Mouse (Mus musculus) right cerebral cortex, postnatal 4 days (tissue): Measurements from ENCODE around the gene Cacng7.

Experiments
- DNase-seq: peaks from one replicate; pipeline ENCODE4 v3.0.0-alpha.2; 2022

The Cacng7 gene

GRCm38 (mm10) chr7:3302556-3303275 lies 30.0 kb upstream of the Cacng7 start:
- DNase-seq, result no peak

- peak; percentile 85 for DNase-seq
Observed at GRCm38 (mm10) chr7:3303276-3303781, 29.4 kb upstream of the Cacng7 start.

DNA sequence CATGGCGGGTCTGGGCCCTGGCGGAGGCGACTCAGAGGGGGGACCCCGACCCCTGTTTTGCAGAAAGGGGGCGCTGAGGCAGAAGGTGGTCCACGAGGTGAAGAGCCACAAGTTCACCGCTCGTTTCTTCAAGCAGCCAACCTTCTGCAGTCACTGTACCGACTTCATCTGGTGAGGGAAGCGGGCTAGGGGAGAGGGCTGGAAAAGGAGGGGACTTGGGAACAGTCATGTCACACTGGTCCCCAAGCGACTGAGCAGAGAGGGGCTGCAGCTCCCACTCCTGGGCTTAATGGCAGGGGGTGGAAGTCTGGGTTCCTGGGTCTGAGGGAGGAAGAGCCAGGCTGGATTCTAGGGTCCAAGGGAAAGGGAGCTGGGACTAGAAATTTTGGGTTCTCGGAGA lies 29.0 kb upstream of the Cacng7 start:
- peak; percentile 38 for DNase-seq

GRCm38 (mm10) chr7:3304298-3304697 lies 28.5 kb upstream of the Cacng7 start:
- DNase-seq, result peak; percentile 52

- DNase-seq, result no peak
Observed at GRCm38 (mm10) chr7:3306400-3306799, 26.4 kb upstream of the Cacng7 start.

- DNase-seq, result no peak
Observed at GRCm38 (mm10) chr7:3308646-3309045, 24.1 kb upstream of the Cacng7 start.

DNA sequence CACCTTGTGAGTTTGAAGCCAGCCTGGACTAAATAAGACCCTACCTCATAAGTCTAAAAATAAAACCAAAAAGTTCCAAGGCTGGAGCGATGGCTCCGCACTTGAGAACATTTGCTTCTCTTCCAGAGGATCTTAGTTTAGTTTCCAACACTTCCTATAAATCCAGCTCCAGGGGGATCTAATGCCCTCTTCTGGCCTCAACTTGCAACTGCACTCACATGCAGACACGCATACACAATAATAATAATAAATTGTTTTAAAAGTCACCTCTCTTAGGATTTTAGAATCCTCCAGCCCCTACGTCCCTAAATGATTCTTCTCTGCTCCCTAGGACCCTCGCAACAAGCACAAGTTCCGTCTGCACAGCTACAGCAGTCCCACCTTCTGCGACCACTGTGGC lies 22.5 kb upstream of the Cacng7 start:
- no peak for DNase-seq

- DNase-seq, result no peak
Observed at GRCm38 (mm10) chr7:3313571-3313970, 19.2 kb upstream of the Cacng7 start.

DNA sequence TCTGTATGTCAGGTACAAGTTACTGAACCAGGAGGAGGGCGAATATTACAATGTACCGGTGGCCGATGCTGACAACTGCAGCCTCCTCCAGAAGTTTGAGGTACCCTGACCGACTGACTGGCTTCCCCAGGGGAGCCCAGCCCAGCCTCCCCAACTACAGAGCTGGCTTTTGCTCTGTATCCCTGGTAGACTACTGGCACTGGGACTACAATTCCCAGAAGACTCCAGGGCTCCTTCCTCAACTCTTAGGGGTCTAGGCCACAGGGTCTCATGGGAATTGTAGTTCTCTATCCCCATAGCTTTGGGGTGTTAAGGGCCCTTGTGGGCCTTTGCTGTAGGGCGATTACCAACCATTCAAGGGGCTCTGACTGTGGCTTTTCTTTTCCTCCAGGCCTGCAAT lies 18.6 kb upstream of the Cacng7 start:
- no peak for DNase-seq

- no peak for DNase-seq
Observed at GRCm38 (mm10) chr7:3317704-3318103, 15.1 kb upstream of the Cacng7 start.

GRCm38 (mm10) chr7:3320856-3321255 lies 11.9 kb upstream of the Cacng7 start:
- DNase-seq, result no peak

DNA sequence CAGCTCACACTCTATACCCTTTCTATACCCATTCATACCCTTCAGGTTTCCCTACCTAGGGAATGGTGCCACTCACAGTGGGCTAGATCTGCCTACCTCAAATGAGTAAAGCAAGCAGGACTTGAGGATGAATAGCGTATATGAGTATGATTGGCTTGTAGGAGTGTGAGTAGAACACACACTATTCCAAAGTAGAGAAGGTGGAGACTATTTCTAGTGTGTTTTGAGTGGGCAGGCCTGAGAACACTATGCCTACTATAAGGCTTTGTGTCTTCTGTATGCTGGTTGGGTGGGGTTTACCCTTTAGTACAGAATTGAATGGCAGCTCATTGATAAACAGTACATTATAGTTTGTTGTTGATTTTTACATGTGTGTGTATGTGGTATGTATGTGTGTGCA lies 8.9 kb upstream of the Cacng7 start:
- no peak for DNase-seq

- no peak for DNase-seq
Observed at GRCm38 (mm10) chr7:3327961-3328360, 4.8 kb upstream of the Cacng7 start.

DNA sequence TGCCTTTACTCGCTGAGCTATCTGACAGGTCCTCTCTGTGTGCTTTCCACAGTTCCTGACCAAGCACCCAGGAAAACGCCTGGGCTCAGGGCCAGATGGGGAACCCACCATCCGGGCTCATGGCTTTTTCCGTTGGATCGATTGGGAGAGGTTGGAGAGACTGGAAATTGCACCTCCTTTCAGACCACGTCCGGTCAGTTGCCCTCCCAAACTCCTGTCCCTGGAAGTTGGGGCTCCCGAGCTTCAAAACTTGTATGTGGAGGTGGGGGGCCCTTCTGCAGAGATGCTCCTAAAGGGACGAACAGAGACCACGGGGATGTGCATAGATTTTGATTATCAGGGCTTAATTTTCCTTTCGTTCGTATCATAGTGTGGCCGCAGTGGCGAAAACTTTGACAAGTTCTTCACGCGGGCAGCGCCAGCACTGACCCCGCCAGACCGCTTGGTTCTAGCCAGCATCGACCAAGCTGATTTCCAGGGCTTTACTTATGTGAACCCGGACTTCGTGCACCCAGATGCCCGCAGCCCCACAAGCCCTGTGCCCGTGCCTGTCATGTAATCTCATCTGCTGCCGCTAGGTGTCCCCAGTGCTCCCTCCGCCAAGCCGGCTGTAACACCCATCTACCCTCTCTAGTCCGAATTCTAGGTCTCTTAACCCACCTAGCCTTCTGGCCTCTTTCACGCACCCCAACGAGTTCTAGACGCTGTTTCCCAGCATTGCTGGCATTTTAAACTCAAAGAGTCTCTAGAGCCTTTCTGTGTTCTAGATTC lies 2.8 kb upstream of the Cacng7 start:
- DNase-seq, result peak; percentile 82

- no peak for DNase-seq
Observed at GRCm38 (mm10) chr7:3331171-3331570, 1.6 kb upstream of the Cacng7 start.

- peak; percentile 77 for DNase-seq
Observed at GRCm38 (mm10) chr7:3331581-3332223, 1.1 kb upstream of the Cacng7 start.

DNA sequence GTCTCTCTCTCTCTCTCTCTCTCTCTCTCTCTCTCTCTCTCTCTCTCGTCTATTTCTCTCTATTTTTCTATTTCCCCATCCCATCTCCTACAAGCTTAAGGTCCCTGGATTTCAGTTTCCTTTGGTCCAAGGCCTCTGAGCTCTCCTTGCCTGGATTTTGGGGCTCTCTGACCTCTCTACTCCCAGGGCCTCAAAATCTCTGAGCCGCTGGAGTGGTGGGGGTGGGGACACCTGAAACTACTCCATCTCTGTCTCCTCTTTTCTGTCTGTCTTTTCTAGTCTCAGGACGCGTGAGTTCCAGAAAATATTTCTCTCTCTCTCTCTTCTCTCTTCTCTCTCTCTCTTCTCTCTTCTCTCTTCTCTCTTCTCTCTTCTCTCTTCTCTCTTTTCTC lies 535 bp upstream of the Cacng7 start:
- DNase-seq, result no peak

GRCm38 (mm10) chr7:3333542-3333941 lies 787 bp downstream of the Cacng7 start:
- DNase-seq, result no peak

DNA sequence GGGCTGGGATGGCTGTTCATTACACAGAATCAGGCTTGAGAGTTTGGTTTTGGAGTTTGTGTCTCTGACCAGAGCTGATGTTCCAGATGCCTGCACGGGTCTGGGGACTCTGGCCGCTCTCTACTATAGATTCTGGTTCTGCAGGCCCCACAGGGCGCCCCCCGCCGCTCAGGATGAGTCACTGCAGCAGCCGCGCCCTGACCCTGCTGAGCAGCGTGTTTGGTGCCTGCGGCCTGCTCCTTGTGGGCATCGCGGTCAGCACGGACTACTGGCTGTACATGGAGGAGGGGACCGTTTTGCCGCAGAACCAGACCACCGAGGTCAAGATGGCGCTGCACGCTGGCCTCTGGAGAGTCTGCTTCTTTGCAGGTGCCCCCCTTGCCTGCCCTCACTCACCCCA lies 3.7 kb downstream of the Cacng7 start:
- no peak for DNase-seq

DNA sequence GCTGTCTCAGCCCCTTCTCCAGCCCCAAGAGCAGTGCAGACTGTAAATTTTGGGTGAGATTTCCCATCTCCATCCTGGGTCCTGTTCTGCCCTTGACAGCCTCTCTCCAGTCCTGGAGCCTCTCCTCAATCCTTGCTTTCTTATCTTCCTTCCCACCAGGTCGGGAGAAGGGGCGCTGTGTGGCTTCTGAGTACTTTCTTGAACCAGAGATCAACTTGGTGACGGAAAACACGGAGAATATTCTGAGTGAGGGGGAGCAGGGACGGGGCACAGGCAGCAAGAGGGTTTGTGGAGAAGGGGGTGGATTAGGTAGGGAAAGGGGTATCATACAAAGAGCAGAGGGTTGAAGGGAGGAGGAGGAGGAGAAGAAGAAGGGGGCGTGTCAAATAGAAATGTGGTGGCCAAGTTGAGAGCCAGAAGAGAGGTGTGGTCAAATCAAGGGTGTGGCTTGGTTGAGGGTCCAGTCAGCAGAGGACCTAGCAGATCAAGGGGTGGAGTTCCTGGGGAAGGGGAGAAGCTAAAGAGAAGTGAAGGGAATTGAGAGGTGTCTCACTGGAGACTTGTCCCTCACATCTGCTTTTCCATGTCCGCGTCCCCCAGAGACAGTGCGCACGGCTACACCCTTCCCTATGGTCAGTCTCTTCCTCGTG lies 5.7 kb downstream of the Cacng7 start:
- no peak for DNase-seq

GRCm38 (mm10) chr7:3339010-3339409 lies 6.3 kb downstream of the Cacng7 start:
- no peak for DNase-seq

- no peak for DNase-seq
Observed at GRCm38 (mm10) chr7:3343861-3344260, 11.1 kb downstream of the Cacng7 start.

- DNase-seq, result no peak
Observed at GRCm38 (mm10) chr7:3345301-3345700, 12.5 kb downstream of the Cacng7 start.
